Mouse (Mus musculus): ENCODE measurements around the gene Hhat.

GRCm38 (mm10) chr1:192663608-192664007 lies 107.4 kb downstream of the Hhat start:
- no peak for TF ChIP-seq GATA1 (IDR thresholded peaks at IDR 0.05; ENCODE audit: low read length)
- TF ChIP-seq TAL1 (IDR thresholded peaks at IDR 0.05; ENCODE audit: low read length), result no peak

All from erythroblast, embryonic 14.5 days (primary cell).